Mouse (Mus musculus) Muller cell, postnatal 12 days (primary cell): Measurements from ENCODE around the gene Gucy1b1.

Experiments
- DNase-seq: peaks from one replicate; pipeline ENCODE4 v3.0.0-alpha.2; 2015; ENCODE audit errors: inconsistent ontology term

Gucy1b1 gene

GRCm38 (mm10) chr3:82036262-82037044 lies 38.0 kb downstream of the Gucy1b1 start:
- no peak for DNase-seq

- DNase-seq = no peak
These were observed 44.3 kb downstream of the Gucy1b1 start for GRCm38 (mm10) chr3:82030008-82030748.

DNA sequence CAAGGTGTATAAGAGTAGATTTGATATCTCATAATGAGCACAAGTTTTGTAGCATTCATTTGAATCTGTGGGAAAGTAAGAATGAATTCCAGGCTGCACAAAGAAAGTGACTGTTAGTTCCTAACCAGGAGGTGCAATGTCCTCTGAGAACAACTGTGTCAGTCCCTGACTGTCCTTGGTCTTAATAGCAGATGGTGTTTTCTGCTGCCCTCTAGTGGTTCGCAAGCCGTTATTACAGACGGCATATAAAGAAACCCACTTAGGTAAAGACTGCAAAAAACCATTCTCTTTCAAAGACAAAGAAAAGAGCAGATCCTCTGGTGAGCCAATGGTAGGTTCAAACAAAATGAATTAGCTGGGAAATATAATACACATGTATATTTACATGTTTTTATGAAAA lies 45.3 kb downstream of the Gucy1b1 start:
- peak; percentile 20 for DNase-seq

GRCm38 (mm10) chr3:82027286-82027685 lies 47.2 kb downstream of the Gucy1b1 start:
- DNase-seq = no peak

DNA sequence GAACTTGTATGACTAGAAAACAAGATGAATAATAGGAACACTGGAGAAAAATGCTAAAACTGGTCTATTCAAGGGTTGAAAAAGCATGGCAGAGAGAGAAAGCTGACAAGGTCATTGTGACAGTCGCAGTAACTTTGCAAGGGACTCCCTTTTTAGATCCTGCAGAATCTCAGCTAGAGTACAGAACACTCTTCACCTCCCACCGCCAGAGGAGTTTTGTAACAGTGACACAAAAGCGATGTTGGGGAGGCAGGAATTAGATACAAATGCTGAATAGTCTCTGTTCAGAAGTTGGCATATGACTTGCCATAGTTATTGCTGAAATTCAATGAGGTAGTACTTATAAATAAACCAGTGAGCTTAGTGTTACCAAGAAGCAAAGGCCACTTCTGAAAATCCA lies 51.4 kb downstream of the Gucy1b1 start:
- DNase-seq = no peak

DNA sequence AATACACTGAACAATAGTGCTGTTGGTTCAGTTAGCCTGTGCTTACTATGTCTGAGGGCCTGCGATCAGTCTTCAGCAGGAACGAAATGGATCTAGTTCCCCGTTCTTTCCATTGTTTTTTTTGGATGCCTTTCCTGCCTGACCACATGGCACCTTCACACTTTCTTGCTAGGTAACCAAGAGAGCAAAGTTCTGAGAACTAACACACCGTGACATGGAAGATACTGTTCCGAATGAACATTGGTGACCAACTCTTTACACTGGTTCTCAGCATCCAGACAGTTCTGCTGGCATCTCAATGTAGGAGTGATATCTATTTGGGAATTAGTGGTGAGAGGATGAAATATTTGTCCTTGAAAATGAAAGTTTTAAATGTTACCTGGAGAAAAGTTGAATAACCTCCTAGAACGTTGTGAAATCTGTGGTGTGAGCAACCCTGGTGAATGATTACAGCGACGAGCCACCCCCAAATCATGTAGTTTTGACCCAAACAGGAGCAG lies 52.0 kb downstream of the Gucy1b1 start:
- no peak for DNase-seq

- no peak for DNase-seq
These were observed 60.3 kb downstream of the Gucy1b1 start for GRCm38 (mm10) chr3:82014148-82014703.

DNA sequence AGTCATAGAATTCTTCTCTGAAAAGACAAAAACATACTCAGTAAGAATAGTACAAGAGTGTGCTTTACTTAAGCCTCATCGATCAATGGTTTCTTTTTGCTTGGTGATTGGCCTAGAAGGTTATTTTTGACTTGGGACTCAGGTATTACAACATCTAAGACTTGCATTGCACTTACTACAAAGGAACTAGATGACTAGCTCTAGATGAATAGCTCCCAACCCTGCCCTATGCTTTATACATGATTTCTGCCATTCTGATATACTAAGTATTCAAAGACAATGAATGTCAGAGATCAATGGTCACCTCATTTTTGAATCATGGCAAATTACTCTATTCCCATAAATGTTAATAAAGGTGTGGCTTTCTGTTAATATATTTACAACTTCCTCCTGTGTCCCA lies 67.5 kb downstream of the Gucy1b1 start:
- DNase-seq = no peak

DNA sequence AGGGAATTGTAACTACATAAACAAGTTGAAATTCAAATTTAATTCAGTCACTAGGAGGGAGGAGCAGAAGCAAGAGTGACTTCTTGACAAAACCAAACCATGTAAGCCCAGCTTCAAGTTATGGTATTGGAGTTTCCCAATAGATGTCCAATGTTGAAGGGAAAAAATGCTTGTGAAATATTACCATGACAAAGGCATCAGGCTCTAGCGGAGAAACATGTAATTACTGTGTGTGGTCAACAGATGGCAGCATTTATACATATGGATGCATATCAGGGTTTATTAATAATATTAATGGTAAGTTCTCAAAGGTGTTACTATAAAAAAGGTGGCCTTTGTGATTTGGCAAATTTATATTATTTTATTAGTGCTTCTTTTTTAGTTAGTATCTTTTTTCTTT lies 78.5 kb downstream of the Gucy1b1 start:
- DNase-seq = peak; percentile 30

GRCm38 (mm10) chr3:81995371-81995770 lies 79.1 kb downstream of the Gucy1b1 start:
- no peak for DNase-seq

DNA sequence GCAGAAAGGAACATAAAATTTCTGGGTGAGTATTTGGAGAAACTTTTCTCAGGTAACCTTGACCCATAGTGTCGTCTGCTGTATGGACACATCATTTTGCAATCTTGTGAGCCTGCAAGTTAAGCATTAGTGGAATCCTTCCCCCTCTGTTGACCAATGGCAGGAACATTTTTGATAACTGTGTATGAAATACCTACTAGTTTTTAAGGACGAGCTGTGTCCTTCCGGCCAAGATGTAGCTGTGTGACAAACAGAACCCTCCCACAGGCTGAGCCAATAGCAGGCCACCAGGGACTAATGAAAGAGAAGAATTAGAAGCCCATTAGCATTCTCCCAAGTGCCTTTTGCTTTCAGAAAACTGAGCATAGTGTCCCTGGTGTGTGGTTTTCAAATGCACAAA lies 84.0 kb downstream of the Gucy1b1 start:
- no peak for DNase-seq

DNA sequence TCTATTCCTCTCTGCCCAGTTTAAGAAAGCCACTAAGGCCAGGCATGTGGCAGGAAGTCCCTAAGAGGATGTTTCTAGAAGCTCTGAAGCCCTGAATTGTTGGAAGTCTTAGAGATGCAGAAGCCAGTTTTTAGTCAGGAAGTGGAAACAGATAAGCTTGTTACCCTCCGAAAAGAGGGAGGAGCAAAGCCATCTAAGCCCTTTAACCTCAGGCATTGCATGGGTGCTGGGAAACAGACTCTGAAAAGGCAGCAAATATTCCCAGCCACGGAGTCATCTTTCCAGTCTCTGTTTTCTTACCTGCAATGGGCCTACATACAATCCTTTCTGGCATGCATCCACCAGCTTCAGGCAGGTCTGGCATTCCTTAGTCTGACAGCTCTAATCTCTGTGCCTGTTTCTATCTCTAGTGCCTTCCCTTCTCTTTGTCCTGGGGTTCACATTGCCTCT lies 84.8 kb downstream of the Gucy1b1 start:
- no peak for DNase-seq

DNA sequence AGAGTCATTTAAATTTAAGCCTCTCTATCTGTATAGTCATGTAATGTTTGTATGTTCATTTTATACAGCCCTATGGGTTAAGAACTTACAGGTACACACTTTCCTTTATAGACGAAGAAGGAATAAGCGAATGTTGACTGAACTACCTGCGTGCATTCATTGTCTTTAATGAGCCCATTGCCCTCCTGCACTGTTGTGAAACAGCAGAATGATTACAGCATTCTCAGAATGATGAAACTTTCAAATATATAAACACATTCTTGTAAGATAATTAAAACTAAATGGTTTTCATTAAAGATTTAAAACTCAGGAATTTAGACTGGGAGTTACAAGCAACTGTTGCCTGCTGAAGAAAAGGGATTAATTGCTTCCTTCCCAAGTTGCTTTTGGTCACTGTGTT lies 86.9 kb downstream of the Gucy1b1 start:
- no peak for DNase-seq

DNA sequence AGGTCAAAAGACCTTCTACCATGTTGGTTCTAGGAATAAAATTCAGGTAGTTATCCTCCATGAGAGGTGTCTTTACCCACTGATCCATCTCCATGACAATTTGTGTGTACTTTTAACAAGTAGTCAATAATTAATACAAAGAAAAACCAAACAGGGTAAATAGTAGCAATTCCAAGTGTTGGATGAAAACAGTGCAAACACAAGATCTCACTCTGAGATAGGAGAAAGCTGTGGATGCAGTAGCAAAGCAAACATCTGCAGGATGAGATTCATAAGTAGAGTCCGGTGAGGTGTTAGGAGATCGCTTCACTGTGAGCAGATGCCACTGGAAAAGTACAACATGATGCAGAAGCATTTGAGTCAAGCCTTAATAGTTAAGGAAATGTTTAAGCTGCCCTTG lies 88.4 kb downstream of the Gucy1b1 start:
- DNase-seq = no peak

GRCm38 (mm10) chr3:81985100-81985499 lies 89.4 kb downstream of the Gucy1b1 start:
- no peak for DNase-seq

DNA sequence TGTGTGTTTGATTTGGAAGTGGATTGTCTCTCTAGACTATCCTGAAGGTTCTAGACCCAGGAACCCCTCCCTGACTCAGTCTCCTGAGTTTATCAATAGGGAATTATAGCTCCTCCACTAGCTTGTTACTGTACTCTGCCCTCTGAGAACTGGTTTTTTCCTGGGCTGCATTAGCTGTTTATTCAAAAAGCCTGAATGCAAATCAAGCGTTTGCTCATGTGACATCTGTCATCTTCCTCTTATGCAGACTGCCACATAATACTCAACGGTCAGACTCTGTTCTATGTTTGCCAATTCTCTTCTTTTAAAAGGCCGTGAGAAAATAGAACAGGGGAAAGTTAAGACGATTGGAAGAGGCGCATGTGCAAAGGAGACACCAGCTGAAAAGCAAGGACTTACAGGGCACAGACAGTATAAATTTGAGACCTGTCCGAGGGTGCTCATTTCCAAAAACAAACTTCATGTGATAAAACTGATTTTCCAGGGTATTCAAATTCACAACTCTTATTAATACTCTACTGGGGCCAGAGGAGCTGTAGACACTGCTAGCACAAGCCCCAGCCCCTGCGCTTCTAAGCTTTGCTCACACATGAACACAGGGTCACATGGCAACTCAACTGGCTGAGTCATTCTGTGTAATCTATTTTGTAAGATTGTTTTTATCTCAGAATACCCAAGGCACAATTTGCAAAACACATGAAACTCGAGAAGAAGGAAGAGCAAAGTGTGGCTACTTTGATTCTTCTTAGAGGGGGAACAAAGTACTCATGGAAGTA lies 91.2 kb downstream of the Gucy1b1 start:
- no peak for DNase-seq
